Mouse (Mus musculus): ENCODE measurements at regions not wholly inside any gene's neighbourhood (a gene's known extent, or its start where the extent isn't known, plus 50 kb on each side); places are given as distances from the start of the nearest gene placed in this dataset.

DNA sequence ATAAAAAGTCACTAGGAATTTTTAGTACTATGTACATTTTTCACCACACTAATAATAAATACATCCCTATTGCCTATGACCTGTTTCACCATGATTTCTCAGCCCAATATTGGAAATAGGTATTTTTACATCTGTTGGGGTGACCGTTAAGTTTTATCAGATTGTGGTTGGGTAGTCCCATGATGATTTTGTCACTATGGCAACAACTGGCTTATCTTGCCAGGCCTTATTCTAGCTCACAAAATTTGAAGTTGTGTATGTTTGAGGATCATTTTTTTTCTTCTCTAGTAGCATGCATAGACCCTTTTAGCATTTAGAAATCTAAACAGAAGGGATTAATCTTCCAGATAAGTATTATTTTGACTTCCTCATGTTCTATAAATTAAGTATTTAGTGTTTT lies 1211.1 kb upstream of the Pcdh17 start:
- intact Hi-C loops (cut with DNase I): no loop called here
- DNase-seq (ENCODE audit: low spot score in 2 of 2): no peak

DNA sequence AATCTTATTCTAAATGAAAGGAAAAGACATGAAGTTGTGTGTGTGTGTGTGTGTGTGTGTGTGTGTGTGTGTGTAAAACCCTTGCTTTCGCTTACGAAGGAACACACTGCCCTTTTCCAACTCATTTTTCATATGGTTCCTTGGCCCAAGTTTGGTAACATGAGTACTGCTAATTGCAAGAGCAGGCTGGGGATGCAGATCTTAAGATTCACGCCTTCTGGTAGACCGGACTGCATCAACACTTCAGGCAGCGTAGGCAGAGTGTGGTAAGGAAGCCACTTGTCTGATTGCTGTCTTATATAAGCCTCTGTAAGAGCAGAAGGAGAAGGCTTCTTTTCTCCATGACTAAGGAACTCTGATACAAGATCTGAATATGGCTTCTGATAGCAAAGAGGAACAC lies 1196.5 kb upstream of the Pcdh17 start:
- intact Hi-C loops (cut with DNase I): no loop called here
- peak; percentile 15 to 64 for DNase-seq (ENCODE audit: low spot score in 2 of 2)

DNA sequence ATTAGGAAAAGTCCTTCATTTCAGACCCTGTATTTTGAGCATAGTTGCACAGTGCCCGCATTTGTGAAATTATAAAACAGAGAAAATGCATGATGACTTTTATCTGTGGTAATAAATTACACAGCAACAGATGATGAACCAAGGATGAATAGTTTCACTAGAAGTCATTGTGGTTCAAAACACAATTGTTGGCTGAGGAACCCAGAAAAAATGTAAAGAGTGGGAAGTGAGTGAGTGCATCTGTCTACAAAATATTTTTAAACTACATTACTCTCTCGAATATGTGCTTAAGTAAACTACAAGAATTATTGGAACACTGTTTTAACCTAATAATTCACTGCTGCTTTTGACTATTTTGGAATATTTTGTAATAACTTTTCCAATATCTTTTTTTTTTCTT lies 1196.0 kb upstream of the Pcdh17 start:
- intact Hi-C loops (cut with DNase I): no loop called here

GRCm38 (mm10) chr14:83252922-83253321 lies 1190.4 kb upstream of the Pcdh17 start:
- intact Hi-C loops (cut with DNase I): no loop called here
- DNase-seq (ENCODE audit: low spot score in 2 of 2): no peak

More for the DNA sequence above, 1196.0 kb upstream of the Pcdh17 start:
- DNase-seq (ENCODE audit: low spot score in 2 of 2): no peak

DNA sequence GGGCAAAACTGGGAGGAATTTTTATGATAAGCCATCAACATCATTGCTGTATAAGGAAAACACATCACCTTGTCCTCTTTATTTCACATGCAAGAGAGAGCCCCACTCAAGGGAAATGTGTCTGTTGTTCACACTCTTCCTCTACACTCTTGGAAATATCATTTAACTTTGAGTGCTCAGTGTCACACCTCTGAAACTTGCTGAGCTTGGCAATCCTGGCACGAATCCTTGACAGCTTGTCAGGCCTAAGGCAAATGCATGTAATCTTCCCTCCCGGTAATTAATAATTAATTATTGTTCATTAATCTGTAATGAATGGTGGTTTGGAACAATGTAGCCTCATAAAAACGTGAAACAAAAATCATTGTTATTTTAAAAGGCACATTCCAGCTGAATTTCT lies 1140.8 kb upstream of the Pcdh17 start:
- intact Hi-C loops (cut with DNase I): no loop called here

DNA sequence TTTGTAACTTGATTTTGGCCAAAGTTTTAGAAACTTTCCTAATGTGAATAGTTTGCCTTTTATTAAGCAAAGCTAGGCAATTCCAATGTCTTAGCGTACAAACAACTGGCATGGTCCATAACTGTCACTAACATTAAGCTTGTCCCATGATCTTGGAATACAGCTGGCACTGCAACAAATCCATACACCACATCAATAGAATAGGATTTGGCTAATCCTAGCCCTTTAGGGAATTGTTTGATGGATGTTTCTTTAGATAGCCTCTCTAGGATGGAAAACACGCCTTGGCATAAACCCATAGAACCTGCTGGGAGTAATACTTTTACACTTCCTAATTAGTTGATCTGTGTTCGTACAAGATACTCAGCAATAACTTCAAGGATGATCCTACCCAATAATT lies 1122.6 kb upstream of the Pcdh17 start:
- intact Hi-C loops (cut with DNase I): no loop called here
- no peak for DNase-seq (ENCODE audit: low spot score in 2 of 2)

More for the DNA sequence above, 1140.8 kb upstream of the Pcdh17 start:
- DNase-seq (ENCODE audit: low spot score in 2 of 2): no peak

DNA sequence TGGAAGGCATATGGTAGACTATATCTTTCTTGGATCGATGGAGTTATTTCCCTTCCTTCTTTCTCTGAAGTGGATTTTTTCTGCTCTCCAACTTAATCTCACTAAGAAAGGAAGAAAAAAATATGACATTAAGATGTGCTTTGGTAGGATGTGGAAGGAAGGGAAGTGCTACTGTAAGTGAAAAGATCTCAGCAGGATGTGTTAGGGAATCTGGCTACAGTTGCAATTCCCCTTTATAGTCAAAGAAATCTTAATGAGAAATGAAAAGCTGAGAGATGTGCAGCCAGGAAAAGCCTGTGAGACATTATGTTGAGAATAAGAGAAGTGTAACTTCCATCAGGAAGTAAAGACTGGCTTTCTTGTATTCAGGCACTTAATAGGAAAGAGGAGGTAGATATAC lies 1080.2 kb upstream of the Pcdh17 start:
- peak in 1 of 2 experiments; percentile 3 for DNase-seq (ENCODE audit: low spot score in 2 of 2)
- intact Hi-C loops (cut with DNase I): no loop called here
